Mouse (Mus musculus): ENCODE data around the gene Gm14419. TPM values are rescaled to one million over a fixed set of nuclear protein-coding genes. Genes with fewer than 3 reads are reported as not detected.
"Not testable (repeated sequence)": the region's sequence is repeated elsewhere in the genome, so short reads cannot be mapped to it uniquely, and the experiment has no call there.

Gene Gm14419
- polyA plus RNA-seq (2014; fragmentation: Nextera tagmentation; extraction: Ambion mirVana), result 5.1 and 8.7 TPM in 2 replicates

DNA sequence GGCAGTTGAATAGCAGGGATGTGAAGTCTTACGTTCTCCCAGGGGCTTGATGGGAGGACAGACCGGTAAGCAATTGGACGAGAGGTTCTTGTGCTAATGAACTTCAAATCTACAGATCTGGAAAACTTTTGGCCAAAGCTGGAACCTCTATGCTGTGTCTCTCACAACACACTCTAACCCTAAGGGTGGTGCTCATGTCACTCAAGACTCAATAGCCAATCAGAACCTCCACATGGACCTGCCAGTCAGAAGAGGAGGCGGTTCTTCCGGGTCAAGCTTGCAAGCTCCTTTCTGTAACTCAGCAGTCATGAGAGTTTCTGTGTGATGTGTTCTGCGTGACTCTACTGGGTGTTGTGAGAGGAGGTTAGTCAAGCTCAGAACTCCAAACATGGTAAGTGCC lies at the start of gene Gm14419:
Gene Gm14419 (plus strand): TSS at position 301 of the 400 bp plus-strand sequence.
- ATAC-seq (ENCODE audit: insufficient read depth, low FRiP score, low TSS enrichment); DNase-seq (ENCODE audit: low spot score); H3K9me3 ChIP-seq (ENCODE audit: control insufficient read depth, low read length); H3K36me3 ChIP-seq (ENCODE audit: control insufficient read depth, insufficient read depth, low read length); H3K9ac ChIP-seq (ENCODE audit: low read length); H3K27ac ChIP-seq (ENCODE audit: low read depth, low read length); H3K4me2 ChIP-seq (ENCODE audit: low read depth); H3K4me3 ChIP-seq (ENCODE audit: low read depth, low read length); H3K4me1 ChIP-seq (ENCODE audit: control insufficient read depth, insufficient read depth, low read length); H3K27me3 ChIP-seq (ENCODE audit: control insufficient read depth, insufficient read depth, low read length): not testable (repeated sequence)
- no CpG with 5 or more reads among the region's 6 CpGs for WGBS

Other genes with a start within 250 kb of the Gm14419 start
- 10.3 and 13.9 TPM in 2 replicates for gene Gm14295, start 202.3 kb upstream of the Gm14419 start, polyA plus RNA-seq (2014; fragmentation: Nextera tagmentation; extraction: Ambion mirVana)
- not detected in 2 replicates for gene Gm14408, start 169.8 kb upstream of the Gm14419 start, polyA plus RNA-seq (2014; fragmentation: Nextera tagmentation; extraction: Ambion mirVana)
- gene Gm14296, start 73.1 kb upstream of the Gm14419 start, polyA plus RNA-seq (2014; fragmentation: Nextera tagmentation; extraction: Ambion mirVana), result 10.9 and 11.0 TPM in 2 replicates
- not detected in 2 replicates for gene Gm14401, start 73.4 kb downstream of the Gm14419 start, polyA plus RNA-seq (2014; fragmentation: Nextera tagmentation; extraction: Ambion mirVana)
- 22.8 and 28.3 TPM in 2 replicates for gene Gm14410, start 205.5 kb downstream of the Gm14419 start, polyA plus RNA-seq (2014; fragmentation: Nextera tagmentation; extraction: Ambion mirVana)

Measured in neural tube, embryonic 11.5 days (tissue).